Mouse (Mus musculus): ENCODE data around the gene Hnrnpc. TPM values are rescaled to one million over a fixed set of nuclear protein-coding genes. Genes with fewer than 3 reads are reported as not detected.

The Hnrnpc gene
- polyA plus RNA-seq (2012; rRNA removed), result 184 and 196 TPM in 2 replicates

GRCm38 (mm10) chr14:52103856-52104676, at the start of gene Hnrnpc:
Gene Hnrnpc, minus strand, starts transcription at chr14:52104028.

GRCm38 (mm10) chr14:52110346-52110745, 6.5 kb upstream of the Hnrnpc start, which contains the start of gene Rpgrip1:
Gene Rpgrip1, plus strand, starts transcription at chr14:52110704.

GRCm38 (mm10) chr14:52042359-52042758, 61.5 kb downstream of the Hnrnpc start, which contains the start of gene Olfr221:
Gene Olfr221, minus strand, starts transcription at chr14:52042459.

Other genes with a start within 250 kb of the Hnrnpc start
- 8.5 and 9.5 TPM in 2 replicates for gene Mettl17, start 219.2 kb downstream of the Hnrnpc start, polyA plus RNA-seq (2012; rRNA removed)
- 0.17 and 0.18 TPM in 2 replicates for gene Slc39a2, start 211.1 kb downstream of the Hnrnpc start, polyA plus RNA-seq (2012; rRNA removed)
- 10.8 and 11.6 TPM in 2 replicates for gene Ndrg2, start 189.9 kb downstream of the Hnrnpc start, polyA plus RNA-seq (2012; rRNA removed)
- not detected in 2 replicates for gene Tppp2, start 185.6 kb downstream of the Hnrnpc start, polyA plus RNA-seq (2012; rRNA removed)
- gene Rnase13, start 181.3 kb downstream of the Hnrnpc start, polyA plus RNA-seq (2012; rRNA removed), result not detected in 2 replicates
- 14.0 and 14.3 TPM in 2 replicates for gene Arhgef40, start 119.3 kb downstream of the Hnrnpc start, polyA plus RNA-seq (2012; rRNA removed)
- 0.03 and 0.05 TPM in 2 replicates for gene Tmem253, start 88.4 kb downstream of the Hnrnpc start, polyA plus RNA-seq (2012; rRNA removed)
- gene Zfp219, start 83.3 kb downstream of the Hnrnpc start, polyA plus RNA-seq (2012; rRNA removed), result 9.1 and 10.2 TPM in 2 replicates
- gene Olfr221, start 61.6 kb downstream of the Hnrnpc start, polyA plus RNA-seq (2012; rRNA removed), result 0.01 and 0.05 TPM in 2 replicates
- gene Rpgrip1, start 6.7 kb upstream of the Hnrnpc start, polyA plus RNA-seq (2012; rRNA removed), result 0.42 and 0.45 TPM in 2 replicates
- 29.1 and 30.1 TPM in 2 replicates for gene Supt16, start 93.4 kb upstream of the Hnrnpc start, polyA plus RNA-seq (2012; rRNA removed)
- gene Chd8, start 153.8 kb upstream of the Hnrnpc start, polyA plus RNA-seq (2012; rRNA removed), result 12.9 and 15.6 TPM in 2 replicates
- 9.6 and 11.0 TPM in 2 replicates for gene Tox4, start 175.1 kb upstream of the Hnrnpc start, polyA plus RNA-seq (2012; rRNA removed)
- 3.2 TPM in 2 replicates for gene Rab2b, start 175.5 kb upstream of the Hnrnpc start, polyA plus RNA-seq (2012; rRNA removed)
- gene Mettl3, start 201.1 kb upstream of the Hnrnpc start, polyA plus RNA-seq (2012; rRNA removed), result 17.1 and 17.7 TPM in 2 replicates
- gene Sall2, start 224.7 kb upstream of the Hnrnpc start, polyA plus RNA-seq (2012; rRNA removed), result 0.80 and 0.84 TPM in 2 replicates

Data from liver, embryonic 14 days (tissue).